Mouse (Mus musculus) cortical plate, adult 2 months (tissue): ENCODE results near the gene Stk24.

Experiments used
- CTCF ChIP-seq: fragments of 200-500 bp; IDR thresholded peaks from 2 replicates; pipeline ENCODE4 v1.5.1; 2011; ENCODE audit warnings: mild to moderate bottlenecking, control low read depth, low read length; ENCODE audit not compliant: insufficient read depth; ENCODE audit errors: extremely low read depth
- POLR2A ChIP-seq: fragments of 200-500 bp; IDR thresholded peaks from 2 replicates; pipeline ENCODE4 v1.6.1; 2011; ENCODE audit warnings: mild to moderate bottlenecking, low read length, control low read depth; ENCODE audit not compliant: insufficient read depth; ENCODE audit errors: extremely low read depth

GRCm38 (mm10) chr14:121322150-121322549, 57.7 kb downstream of the Stk24 start:
- TF ChIP-seq POLR2A (no peak), CTCF (no peak)
